In the genomic region with DNA sequence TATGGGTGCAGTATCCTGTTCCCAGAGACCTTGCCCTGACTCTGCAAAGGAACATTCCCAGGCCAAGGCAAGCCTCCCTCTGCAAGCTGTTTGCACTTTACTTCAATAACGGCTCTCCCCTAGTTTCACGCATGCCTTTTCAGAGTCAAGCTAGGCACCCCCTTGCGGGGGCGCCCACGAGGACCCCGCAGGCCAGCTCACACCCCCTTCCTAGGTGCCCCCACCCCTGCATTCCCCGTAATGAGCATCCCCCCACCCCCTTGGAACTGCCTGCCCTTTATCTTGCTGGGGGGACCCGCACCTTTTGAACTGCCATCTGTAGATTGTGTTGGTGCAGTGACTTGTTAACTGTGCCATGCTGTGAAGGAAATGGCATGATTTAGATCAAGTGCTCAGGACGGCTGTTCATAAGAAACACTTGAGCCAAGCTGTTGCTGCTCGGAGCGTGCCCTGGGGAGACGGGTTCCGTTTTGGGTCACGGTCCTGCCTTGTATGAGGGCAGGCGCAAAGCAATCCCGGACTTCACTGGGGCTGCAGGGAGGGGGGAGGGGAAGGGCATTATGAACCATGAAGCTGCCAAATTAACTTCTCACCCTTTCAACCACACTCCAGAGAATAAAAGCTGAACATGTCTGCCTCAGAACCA, we compare ENCODE assay signal across 8 mouse cellular contexts.
A peak's percentile ranks its signal among the peaks of the same experiment; 100 is the strongest.
DNase-seq lines count a peak whose midpoint lies in the region; ATAC-seq lines count a peak whose summit lies in the region.

No protein-coding gene starts in this region.

- peaks cover 6% of the 10 kb centered on the region for H3K9me3 ChIP-seq in heart, embryonic 12.5 days (replicated peaks)
- no peaks in the 10 kb centered on the region for H3K9me3 ChIP-seq in hindbrain, embryonic 14.5 days (ENCODE audit: control insufficient read depth, low read length)
- H3K9me3 ChIP-seq in midbrain, embryonic 12.5 days: no peaks in the 10 kb centered on the region

- no peak for ATAC-seq in heart, embryonic 12.5 days (ENCODE audit: insufficient number of reproducible peaks, low FRiP score)
- ATAC-seq in hindbrain, embryonic 14.5 days (ENCODE audit: low FRiP score): peak; percentile 64
- ATAC-seq in midbrain, embryonic 12.5 days (ENCODE audit: low FRiP score, low read depth): peak; percentile 68

- H3K4me3 ChIP-seq in heart, embryonic 12.5 days: 0 out of 2 replicates have a peak overlapping the region, but pooled peaks have one; percentile 23
- no peak overlapping the region for H3K4me3 ChIP-seq in hindbrain, embryonic 14.5 days (replicated peaks; ENCODE audit: low read length)
- no peak overlapping the region for H3K4me3 ChIP-seq in midbrain, embryonic 12.5 days

- H3K27ac ChIP-seq in heart, embryonic 12.5 days (ENCODE audit: poor library complexity, severe bottlenecking): no peak overlapping the region
- no peak overlapping the region for H3K27ac ChIP-seq in hindbrain, embryonic 14.5 days
- H3K27ac ChIP-seq in midbrain, embryonic 12.5 days (replicated peaks): no peak overlapping the region

- peak overlapping the region; percentile 63 for H3K4me2 ChIP-seq in heart, embryonic 12.5 days
- peak overlapping the region; percentile 47 for H3K4me2 ChIP-seq in hindbrain, embryonic 14.5 days (replicated peaks)
- peak overlapping the region; percentile 29 for H3K4me2 ChIP-seq in midbrain, embryonic 12.5 days (replicated peaks)

- no peaks in the 10 kb centered on the region for H3K27me3 ChIP-seq in heart, embryonic 12.5 days (replicated peaks)
- H3K27me3 ChIP-seq in hindbrain, embryonic 14.5 days (ENCODE audit: control insufficient read depth, insufficient read depth, low read length): no peaks in the 10 kb centered on the region
- 0 out of 2 replicates have a peak, but pooled peaks cover 11% of the 10 kb centered on the region for H3K27me3 ChIP-seq in midbrain, embryonic 12.5 days

- H3K36me3 ChIP-seq in heart, embryonic 12.5 days: no peaks in the 10 kb centered on the region
- H3K36me3 ChIP-seq in hindbrain, embryonic 14.5 days (replicated peaks; ENCODE audit: control insufficient read depth, insufficient read depth): no peaks in the 10 kb centered on the region
- H3K36me3 ChIP-seq in midbrain, embryonic 12.5 days: no peaks in the 10 kb centered on the region

- DNase-seq in heart, adult 18-20 months: no peak
- peak; percentile 24 to 37 for DNase-seq in cerebellum, postnatal 36 days
- DNase-seq in hindbrain, embryonic 14.5 days (ENCODE audit: low spot score): no peak
- DNase-seq in T-cell, adult 2 months (ENCODE audit: low spot score): no peak
- DNase-seq in left cerebral cortex, adult 8-10 months (ENCODE audit: low spot score in 2 of 2): no peak
- no peak for DNase-seq in urinary bladder, postnatal 36 days (ENCODE audit: low spot score in 2 of 2)

- H3K4me1 ChIP-seq in heart, embryonic 12.5 days (replicated peaks): peaks cover 10% of the 10 kb centered on the region
- peaks cover 7% of the 10 kb centered on the region for H3K4me1 ChIP-seq in hindbrain, embryonic 14.5 days (replicated peaks; ENCODE audit: control insufficient read depth, insufficient read depth, low read length)
- H3K4me1 ChIP-seq in midbrain, embryonic 12.5 days: peaks cover 9% of the 10 kb centered on the region

- 0 out of 2 replicates have a peak overlapping the region, but pooled peaks have one; percentile 22 for H3K9ac ChIP-seq in heart, embryonic 12.5 days
- peak overlapping the region; percentile 33; the same call in 1 of the 2 replicates for H3K9ac ChIP-seq in hindbrain, embryonic 14.5 days
- H3K9ac ChIP-seq in midbrain, embryonic 12.5 days (replicated peaks): no peak overlapping the region

- WGBS in heart, embryonic 12.5 days: 8% methylated on average over 16 of the region's 16 CpGs
- 10% methylated on average over 16 of the region's 16 CpGs for WGBS in hindbrain, embryonic 14.5 days
- 27% methylated on average over 16 of the region's 16 CpGs for WGBS in midbrain, embryonic 12.5 days

Comparison
In these comparisons a context has a peak if more than half of its experiments do, and no peak if none do; other contexts are left out.
1. DNase-seq: peak in cerebellum, postnatal 36 days (2 of 2); none in heart, adult 18-20 months (0 of 2), hindbrain, embryonic 14.5 days (single experiment), T-cell, adult 2 months (single experiment), left cerebral cortex, adult 8-10 months (0 of 2) and urinary bladder, postnatal 36 days (0 of 2).
2. Peak in every context shown above with its lines, with median percentiles within 50 percentile points of each other: H3K4me2 ChIP-seq.